Mouse (Mus musculus): ENCODE results near the gene Sigmar1. TPM values are rescaled to one million over a fixed set of nuclear protein-coding genes. Genes with fewer than 3 reads are reported as not detected.
"Not testable (repeated sequence)": the region's sequence is repeated elsewhere in the genome, so short reads cannot be mapped to it uniquely, and the experiment has no call there.

Gene Sigmar1
- 61.2 and 62.1 TPM in 2 replicates for polyA plus RNA-seq (2016; fragmentation: Nextera tagmentation; extraction: Ambion mirVana)

DNA sequence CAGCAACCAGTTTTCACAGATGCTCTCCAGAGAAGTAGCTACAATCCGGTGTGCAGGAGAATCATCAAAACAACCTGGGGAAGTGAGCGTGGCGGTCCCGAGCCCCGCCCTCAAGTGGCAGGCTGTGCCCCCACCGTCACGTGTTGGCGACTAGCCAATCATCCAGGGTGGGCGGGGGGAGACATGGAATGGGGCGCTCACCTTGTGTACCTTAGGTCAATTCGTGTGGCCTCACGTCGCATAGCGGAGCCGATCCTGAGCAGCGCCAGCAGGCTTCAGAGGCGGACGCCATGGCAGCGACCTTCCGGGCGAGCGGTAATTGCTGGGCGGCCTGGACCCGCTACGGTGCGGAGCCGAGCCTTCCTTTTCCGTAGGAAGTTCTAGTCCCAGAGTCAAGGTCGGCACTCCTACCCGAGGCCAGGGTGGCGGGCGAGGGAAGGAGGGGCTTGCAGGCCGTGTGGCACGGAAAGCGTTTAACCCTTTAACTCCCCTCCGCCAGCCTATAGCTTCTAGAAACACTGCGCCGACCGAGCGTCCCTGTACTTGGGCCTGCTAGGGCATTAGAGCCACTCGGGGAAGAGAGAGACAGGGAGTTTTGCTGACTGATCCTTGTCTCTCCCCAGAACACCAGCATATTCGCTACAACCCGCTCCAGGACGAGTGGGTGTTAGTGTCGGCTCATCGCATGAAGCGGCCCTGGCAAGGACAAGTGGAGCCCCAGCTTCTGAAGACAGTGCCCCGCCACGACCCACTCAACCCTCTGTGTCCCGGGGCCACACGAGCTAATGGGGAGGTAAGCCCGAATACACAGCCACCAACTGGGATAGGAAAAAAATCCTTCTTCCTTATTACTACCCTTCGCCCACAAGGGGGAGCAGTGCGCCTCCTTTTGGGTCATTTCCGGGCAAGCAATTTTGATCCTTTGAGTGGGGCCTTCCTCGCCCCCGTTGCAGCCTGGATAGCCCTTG, at the start of gene Sigmar1:
Sigmar1 (minus strand) TSS at position 820 of the 968 bp plus-strand sequence.
- WGBS = under 1% methylated on average over 57 of the region's 57 CpGs
- peak within 1 kb of the TSS; percentile 82 for H3K9ac ChIP-seq
- no peaks in the 10 kb centered on the region for H3K27me3 ChIP-seq (replicated peaks)
- H3K4me2 ChIP-seq = peak within 1 kb of the TSS; percentile 76
- H3K4me3 ChIP-seq = peak within 1 kb of the TSS; percentile 73
- peaks cover 22% of the 10 kb centered on the region for H3K36me3 ChIP-seq
- H3K27ac ChIP-seq (ENCODE audit: poor library complexity, severe bottlenecking) = peak within 1 kb of the TSS; percentile 88
- H3K9me3 ChIP-seq (replicated peaks) = no peaks in the 10 kb centered on the region
- H3K4me1 ChIP-seq (replicated peaks) = peaks cover 30% of the 10 kb centered on the region
- ATAC-seq (ENCODE audit: insufficient number of reproducible peaks, low FRiP score) = peak; percentile 85

DNA sequence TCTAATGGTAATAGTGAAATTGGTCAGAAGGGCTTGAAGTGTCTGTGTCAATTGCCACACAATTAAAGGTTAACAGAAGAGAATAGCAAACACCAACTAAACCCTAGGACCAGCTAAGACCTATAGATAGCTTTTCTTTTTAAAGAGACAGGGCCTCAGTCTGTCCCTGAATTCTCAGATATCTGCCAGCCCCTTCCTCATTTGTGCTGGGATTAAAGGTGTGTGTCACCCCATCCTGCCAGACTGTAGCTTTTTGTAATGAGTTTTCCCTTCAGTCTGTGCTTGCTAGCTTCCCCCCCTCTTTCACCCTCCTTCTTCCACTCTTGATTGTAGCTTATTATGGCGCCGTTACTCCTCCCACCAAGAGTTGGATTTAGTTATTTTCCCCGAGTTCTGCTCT, 27.2 kb upstream of the Sigmar1 start:
- H3K27me3 ChIP-seq (replicated peaks); H3K4me1 ChIP-seq (replicated peaks); H3K27ac ChIP-seq (ENCODE audit: poor library complexity, severe bottlenecking); H3K4me2 ChIP-seq; H3K9ac ChIP-seq; H3K36me3 ChIP-seq; H3K9me3 ChIP-seq (replicated peaks); H3K4me3 ChIP-seq; ATAC-seq (ENCODE audit: insufficient number of reproducible peaks, low FRiP score): not testable (repeated sequence)
- 53% methylated on average over 3 of the region's 3 CpGs for WGBS

DNA sequence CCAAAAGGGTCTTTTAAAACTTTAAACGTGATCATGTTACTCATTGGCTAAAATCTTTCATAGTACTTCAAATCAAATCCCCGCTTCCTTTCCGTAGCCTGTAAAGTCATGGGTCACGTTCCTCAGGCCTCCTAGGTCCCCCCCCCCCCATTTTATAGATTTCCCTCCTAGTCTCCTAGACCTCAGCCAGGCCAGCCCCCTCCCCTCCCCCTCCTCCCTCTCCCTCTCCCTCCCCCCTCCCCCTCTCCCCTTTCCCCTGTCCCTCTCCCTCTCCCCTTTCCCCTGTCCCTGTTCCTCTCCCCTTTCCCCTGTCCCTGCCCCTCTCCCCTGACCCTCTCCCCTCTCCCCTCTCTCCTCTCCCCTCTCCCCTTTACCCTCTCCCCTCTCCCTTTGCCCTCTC, 26.8 kb upstream of the Sigmar1 start:
- not testable (repeated sequence) for H3K4me2 ChIP-seq; H3K4me3 ChIP-seq; H3K27ac ChIP-seq (ENCODE audit: poor library complexity, severe bottlenecking); H3K9me3 ChIP-seq (replicated peaks); ATAC-seq (ENCODE audit: insufficient number of reproducible peaks, low FRiP score); H3K27me3 ChIP-seq (replicated peaks); H3K4me1 ChIP-seq (replicated peaks); H3K36me3 ChIP-seq; H3K9ac ChIP-seq
- WGBS = 36% methylated on average over 4 of the region's 4 CpGs

DNA sequence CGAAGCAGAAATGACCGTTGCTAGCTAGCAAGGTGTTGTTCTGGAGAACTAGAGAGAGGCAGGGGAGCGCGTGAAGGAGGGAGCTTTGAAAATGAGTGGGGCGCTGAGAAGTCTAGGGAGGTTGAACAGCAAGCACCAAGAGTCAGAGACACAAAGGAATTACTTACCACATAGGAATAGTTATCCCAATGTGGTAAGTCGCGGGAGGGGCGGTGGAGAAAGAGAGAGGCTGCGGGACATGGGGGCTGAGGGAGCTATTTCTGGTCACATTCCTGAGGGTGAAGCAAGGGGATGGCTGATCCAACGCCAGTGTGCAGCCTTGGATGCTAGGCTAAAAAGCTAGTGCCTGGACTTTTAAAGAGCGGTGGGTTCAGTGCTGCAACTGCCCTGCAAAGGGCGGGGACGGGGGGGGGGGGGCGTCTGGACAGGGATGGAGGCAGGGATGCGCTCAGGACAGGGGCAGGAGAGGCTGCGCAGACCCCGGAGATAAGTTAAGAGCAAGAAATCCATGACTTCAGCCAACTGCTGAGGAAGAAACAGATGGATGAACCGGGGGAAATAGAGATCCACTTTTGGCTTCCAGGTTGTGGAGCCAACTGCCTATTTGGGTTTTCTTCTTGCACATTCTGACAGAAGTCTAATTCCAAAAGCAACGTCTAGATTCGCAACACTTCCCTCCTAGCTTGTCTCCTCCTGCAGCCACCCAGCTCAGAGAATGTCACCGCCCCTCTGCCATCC, 26.0 kb upstream of the Sigmar1 start:
- Histone ChIP-seq H3K9ac (peak overlapping the region; percentile 65), H3K4me3 (peak overlapping the region; percentile 6; the same call in 1 of the 2 replicates), H3K4me2 (peak overlapping the region; percentile 62)
- WGBS = 17% methylated on average over 17 of the region's 21 CpGs
- not testable (repeated sequence) for ATAC-seq (ENCODE audit: insufficient number of reproducible peaks, low FRiP score); H3K9me3 ChIP-seq (replicated peaks); H3K4me1 ChIP-seq (replicated peaks); H3K27ac ChIP-seq (ENCODE audit: poor library complexity, severe bottlenecking); H3K36me3 ChIP-seq; H3K27me3 ChIP-seq (replicated peaks)

DNA sequence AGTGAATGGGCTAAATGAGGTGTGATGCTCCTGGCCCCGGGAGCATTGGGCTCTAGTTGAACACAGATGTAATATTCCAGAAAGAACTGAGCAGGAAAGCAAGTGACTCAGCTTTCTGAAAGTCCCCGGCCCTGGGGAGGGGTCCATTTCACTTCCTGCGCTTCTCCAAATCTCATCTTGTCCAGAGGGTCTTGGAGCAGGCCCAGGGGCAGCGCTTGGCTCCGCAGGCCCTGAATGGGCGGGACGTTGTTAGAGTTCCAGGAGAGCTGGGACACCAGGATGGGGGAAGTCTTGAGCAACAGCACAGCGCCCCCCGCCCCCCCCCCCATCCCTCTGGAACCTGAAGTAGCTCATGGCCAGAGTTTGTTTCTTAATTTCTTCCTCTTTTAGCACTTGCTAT, 25.3 kb upstream of the Sigmar1 start:
- H3K36me3 ChIP-seq; H3K27me3 ChIP-seq (replicated peaks); ATAC-seq (ENCODE audit: insufficient number of reproducible peaks, low FRiP score); H3K4me1 ChIP-seq (replicated peaks); H3K9ac ChIP-seq; H3K4me3 ChIP-seq; H3K9me3 ChIP-seq (replicated peaks); H3K27ac ChIP-seq (ENCODE audit: poor library complexity, severe bottlenecking): not testable (repeated sequence)
- WGBS = 20% methylated on average over 9 of the region's 9 CpGs
- peak overlapping the region; percentile 62 for H3K4me2 ChIP-seq

DNA sequence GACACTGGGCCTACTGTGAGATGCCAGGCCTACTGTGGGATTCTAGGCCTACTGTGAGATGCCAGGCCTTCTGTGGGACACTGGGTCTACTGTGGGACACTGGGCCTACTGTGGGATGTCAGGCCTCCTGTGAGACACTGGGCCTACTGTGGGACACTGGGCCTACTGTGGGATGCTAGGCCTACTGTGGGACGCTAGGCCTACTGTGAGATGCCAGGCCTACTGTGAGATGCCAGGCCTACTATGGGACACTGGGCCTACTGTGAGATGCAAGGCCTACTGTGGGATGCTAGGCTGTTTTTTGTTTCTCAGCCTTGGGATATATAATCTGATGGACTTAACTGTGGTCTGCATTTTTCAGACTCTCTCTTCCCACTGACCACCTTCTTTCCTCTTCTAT, 19.9 kb upstream of the Sigmar1 start:
- 65% methylated on average over 1 of the region's 1 CpGs for WGBS
- H3K9me3 ChIP-seq (replicated peaks); H3K4me3 ChIP-seq; H3K4me2 ChIP-seq; H3K27ac ChIP-seq (ENCODE audit: poor library complexity, severe bottlenecking); ATAC-seq (ENCODE audit: insufficient number of reproducible peaks, low FRiP score); H3K36me3 ChIP-seq; H3K4me1 ChIP-seq (replicated peaks); H3K27me3 ChIP-seq (replicated peaks); H3K9ac ChIP-seq: not testable (repeated sequence)

DNA sequence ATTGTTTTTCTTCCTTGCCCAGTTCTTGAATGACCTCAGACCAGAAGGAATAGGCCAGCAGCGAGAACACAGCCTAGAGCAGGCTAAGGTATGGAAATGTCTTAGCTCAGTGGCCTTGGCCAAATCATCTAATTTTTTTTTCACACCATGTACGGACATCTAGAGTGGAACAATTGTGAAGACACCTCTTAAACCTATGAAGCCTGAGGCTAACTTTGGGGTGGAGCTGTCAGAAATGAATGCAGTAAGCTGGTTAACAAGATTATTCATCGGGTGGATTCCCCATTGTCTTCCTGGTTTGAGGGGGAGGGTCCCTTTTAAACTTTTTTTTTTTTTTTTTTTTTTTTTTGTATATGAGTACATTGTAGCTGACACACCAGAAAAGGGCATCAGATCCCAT, 18.5 kb upstream of the Sigmar1 start:
- 63% methylated on average over 3 of the region's 3 CpGs for WGBS
- not testable (repeated sequence) for H3K9me3 ChIP-seq (replicated peaks); H3K4me1 ChIP-seq (replicated peaks); H3K27me3 ChIP-seq (replicated peaks); H3K36me3 ChIP-seq; H3K9ac ChIP-seq; ATAC-seq (ENCODE audit: insufficient number of reproducible peaks, low FRiP score)
- Histone ChIP-seq H3K4me3 (peak overlapping the region; percentile 37), H3K4me2 (peak overlapping the region; percentile 58), H3K27ac (ENCODE audit: poor library complexity, severe bottlenecking) (peak overlapping the region; percentile 68)

DNA sequence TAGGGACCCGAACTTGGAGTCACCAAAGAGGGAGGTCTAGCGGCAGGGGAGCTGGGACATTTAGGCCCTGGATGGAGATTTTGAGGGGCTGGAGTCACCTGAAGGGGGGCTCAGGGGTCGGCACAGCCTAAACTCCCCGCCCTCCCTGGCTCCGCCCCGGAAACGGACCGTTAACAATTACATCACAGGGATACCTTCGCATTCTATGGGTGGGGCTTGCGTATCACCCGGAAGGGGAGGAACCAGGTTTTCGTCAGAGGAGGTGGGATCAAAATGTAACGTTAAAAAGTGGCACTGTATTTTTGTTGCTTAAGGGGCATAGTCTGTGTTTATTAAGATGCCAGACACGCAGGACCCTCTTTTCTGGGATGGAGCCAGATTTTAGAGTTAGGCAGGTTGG, 18.0 kb upstream of the Sigmar1 start, which contains the start of gene Ccl27a:
Ccl27a (minus strand) TSS at position 246 of the 400 bp plus-strand sequence.
- H3K4me2 ChIP-seq = peak within 1 kb of the TSS; percentile 61

DNA sequence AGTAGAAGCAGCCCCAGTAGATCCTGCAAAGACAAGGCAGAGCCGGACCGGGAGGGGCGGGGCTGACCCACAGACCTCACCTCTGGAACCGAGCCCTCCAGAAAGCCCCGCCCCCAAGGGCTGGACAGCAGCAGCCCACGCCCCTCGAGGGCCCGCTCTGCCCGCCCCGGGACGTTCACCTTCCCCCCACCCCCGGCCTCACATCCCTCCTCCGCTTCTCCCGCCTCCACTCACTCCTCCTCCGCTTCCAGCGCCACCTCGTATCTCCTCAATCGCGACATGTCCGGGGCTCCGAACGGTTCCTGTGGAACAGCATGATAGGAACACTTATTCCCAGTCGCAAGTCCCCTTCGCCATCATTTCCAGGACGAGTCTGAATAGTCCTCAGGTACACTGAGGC, 17.5 kb upstream of the Sigmar1 start:
- H3K9ac ChIP-seq; H3K4me1 ChIP-seq (replicated peaks); ATAC-seq (ENCODE audit: insufficient number of reproducible peaks, low FRiP score); H3K27ac ChIP-seq (ENCODE audit: poor library complexity, severe bottlenecking); H3K9me3 ChIP-seq (replicated peaks); H3K27me3 ChIP-seq (replicated peaks); H3K36me3 ChIP-seq: not testable (repeated sequence)
- H3K4me3 ChIP-seq = peak overlapping the region; percentile 49
- H3K4me2 ChIP-seq = peak overlapping the region; percentile 59
- WGBS = under 1% methylated on average over 24 of the region's 25 CpGs

More for the DNA sequence above, 18.0 kb upstream of the Sigmar1 start, which contains the start of gene Ccl27a:
- Histone ChIP-seq H3K9ac (0 out of 2 replicates have a peak within 1 kb of the TSS, but pooled peaks have one; percentile 45), H3K4me3 (peak within 1 kb of the TSS; percentile 49), H3K27ac (ENCODE audit: poor library complexity, severe bottlenecking) (peak within 1 kb of the TSS; percentile 68)
- H3K36me3 ChIP-seq; H3K27me3 ChIP-seq (replicated peaks); H3K9me3 ChIP-seq (replicated peaks); H3K4me1 ChIP-seq (replicated peaks); ATAC-seq (ENCODE audit: insufficient number of reproducible peaks, low FRiP score): not testable (repeated sequence)
- WGBS = under 1% methylated on average over 12 of the region's 14 CpGs

DNA sequence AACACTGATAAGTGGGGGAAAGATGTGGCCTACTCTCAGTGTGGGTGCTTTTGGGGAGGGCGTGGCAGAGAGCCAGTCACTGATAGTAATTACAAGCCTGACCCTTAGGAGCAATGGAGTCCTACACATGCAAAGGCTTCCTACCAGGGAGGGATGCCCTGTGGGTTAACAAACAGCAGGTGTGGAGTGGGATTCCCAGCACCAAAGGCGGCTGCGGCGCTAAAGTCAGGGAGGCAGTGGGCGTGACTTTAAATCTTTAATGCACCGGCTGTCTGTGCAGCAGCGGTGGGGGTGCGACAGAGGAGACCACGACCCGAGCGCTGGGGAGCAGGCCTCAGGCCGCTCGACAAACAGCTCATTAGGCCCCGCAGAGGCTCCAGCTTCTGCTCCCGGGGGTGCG, 17.0 kb upstream of the Sigmar1 start:
- H3K27me3 ChIP-seq (replicated peaks); H3K4me1 ChIP-seq (replicated peaks); H3K9me3 ChIP-seq (replicated peaks); H3K27ac ChIP-seq (ENCODE audit: poor library complexity, severe bottlenecking); ATAC-seq (ENCODE audit: insufficient number of reproducible peaks, low FRiP score): not testable (repeated sequence)
- Histone ChIP-seq H3K9ac (0 out of 2 replicates have a peak overlapping the region, but pooled peaks have one; percentile 45), H3K4me2 (peak overlapping the region; percentile 61), H3K36me3 (peaks cover 12% of the 10 kb centered on the region; the same call in 1 of the 2 replicates), H3K4me3 (peak overlapping the region; percentile 38)
- WGBS = 4% methylated on average over 8 of the region's 16 CpGs

DNA sequence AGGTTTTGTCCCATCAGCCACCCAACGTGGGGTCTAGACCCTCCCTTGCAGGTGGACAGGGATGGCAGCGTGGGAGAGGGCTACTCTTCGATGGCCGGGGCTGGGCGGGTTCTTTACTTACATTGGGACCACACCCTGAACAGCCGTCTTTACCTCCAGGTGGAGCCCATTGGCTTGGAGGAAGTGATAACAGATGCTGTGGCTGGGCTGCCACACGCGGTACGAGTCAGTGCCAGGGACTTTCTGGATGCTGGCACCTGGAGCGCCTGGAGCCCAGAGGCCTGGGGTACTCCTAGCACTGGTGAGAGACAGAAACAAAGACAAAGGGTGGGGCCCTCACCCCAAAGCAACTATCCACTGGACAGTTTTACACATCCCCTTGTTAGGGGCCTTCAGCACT, 11.3 kb upstream of the Sigmar1 start:
- 76% methylated on average over 10 of the region's 10 CpGs for WGBS
- peaks cover 35% of the 10 kb centered on the region for H3K36me3 ChIP-seq
- not testable (repeated sequence) for H3K4me3 ChIP-seq; H3K9ac ChIP-seq; H3K27ac ChIP-seq (ENCODE audit: poor library complexity, severe bottlenecking); H3K27me3 ChIP-seq (replicated peaks); H3K4me1 ChIP-seq (replicated peaks); ATAC-seq (ENCODE audit: insufficient number of reproducible peaks, low FRiP score); H3K4me2 ChIP-seq; H3K9me3 ChIP-seq (replicated peaks)
